Mouse (Mus musculus) megakaryocyte-erythroid progenitor cell, adult 5-6 weeks (primary cell): ENCODE measurements at regions not wholly inside any gene's neighbourhood (a gene's known extent, or its start where the extent isn't known, plus 50 kb on each side); places are given as distances from the start of the nearest gene placed in this dataset.

Source experiments
- ATAC-seq: replicated peaks from 2 replicates; pipeline ENCODE4 v1.8.0; 2016; ENCODE audit warnings: mild to moderate bottlenecking, inconsistent platforms; ENCODE audit not compliant: severe bottlenecking, poor library complexity, low FRiP score, low TSS enrichment

GRCm38 (mm10) chr12:25676631-25677030 lies 579.7 kb upstream of the Id2 start:
- ATAC-seq, result no peak

GRCm38 (mm10) chr12:25668336-25668735 lies 571.4 kb upstream of the Id2 start:
- ATAC-seq, result no peak

- no peak for ATAC-seq
Measured at GRCm38 (mm10) chr12:25654456-25654855, 557.5 kb upstream of the Id2 start.

- ATAC-seq, result no peak
Measured at GRCm38 (mm10) chr12:25650237-25650636, 553.3 kb upstream of the Id2 start.

- ATAC-seq, result no peak
Measured at GRCm38 (mm10) chr12:25628081-25628480, 531.1 kb upstream of the Id2 start.

GRCm38 (mm10) chr12:25625858-25626257 lies 528.9 kb upstream of the Id2 start:
- no peak for ATAC-seq

- no peak for ATAC-seq
Measured at GRCm38 (mm10) chr12:25623449-25623848, 526.5 kb upstream of the Id2 start.

- ATAC-seq, result no peak
Measured at GRCm38 (mm10) chr12:25621142-25621541, 524.2 kb upstream of the Id2 start.

GRCm38 (mm10) chr12:25617521-25617920 lies 520.6 kb upstream of the Id2 start:
- ATAC-seq, result no peak

- no peak for ATAC-seq
Measured at GRCm38 (mm10) chr12:25615377-25615776, 518.4 kb upstream of the Id2 start.

GRCm38 (mm10) chr12:25613473-25613872 lies 516.5 kb upstream of the Id2 start:
- no peak for ATAC-seq

- ATAC-seq, result no peak
Measured at GRCm38 (mm10) chr12:25609045-25609444, 512.1 kb upstream of the Id2 start.

- ATAC-seq, result no peak
Measured at GRCm38 (mm10) chr12:25605396-25605795, 508.5 kb upstream of the Id2 start.

GRCm38 (mm10) chr12:25590262-25590661 lies 493.3 kb upstream of the Id2 start:
- no peak for ATAC-seq

- no peak for ATAC-seq
Measured at GRCm38 (mm10) chr12:25585746-25586145, 488.8 kb upstream of the Id2 start.

GRCm38 (mm10) chr12:25579407-25579806 lies 482.5 kb upstream of the Id2 start:
- no peak for ATAC-seq

GRCm38 (mm10) chr12:25565131-25565530 lies 468.2 kb upstream of the Id2 start:
- no peak for ATAC-seq

GRCm38 (mm10) chr12:25559601-25560000 lies 462.7 kb upstream of the Id2 start:
- ATAC-seq, result no peak

GRCm38 (mm10) chr12:25553656-25554055 lies 456.7 kb upstream of the Id2 start:
- no peak for ATAC-seq

GRCm38 (mm10) chr12:25549735-25550134 lies 452.8 kb upstream of the Id2 start:
- ATAC-seq, result no peak

- ATAC-seq, result no peak
Measured at GRCm38 (mm10) chr12:25544253-25544652, 447.3 kb upstream of the Id2 start.

GRCm38 (mm10) chr12:25534620-25534950 lies 437.6 kb upstream of the Id2 start:
- no peak for ATAC-seq
